Mouse (Mus musculus) E14TG2a.4 (cell line): ENCODE results near the gene Slco2b1.

ENCODE experiments used
- H3K27me3 ChIP-seq: 2 replicates; pipeline ENCODE4 v1.6.1; 2014; ENCODE audit warnings: low read length, control low read depth; ENCODE audit not compliant: insufficient read depth
- H3K36me3 ChIP-seq: 2 replicates; pipeline ENCODE4 v1.6.1; 2014; ENCODE audit warnings: low read length, control low read depth; ENCODE audit not compliant: insufficient read depth
- H3K4me1 ChIP-seq: replicated peaks from 2 replicates; pipeline ENCODE4 v1.6.1; 2014; ENCODE audit warnings: low read depth, low read length, control low read depth
- H3K4me3 ChIP-seq: replicated peaks from 2 replicates; pipeline ENCODE4 v1.5.1; 2014; ENCODE audit warnings: mild to moderate bottlenecking, low read length
- H3K9me3 ChIP-seq: 2 replicates; pipeline ENCODE4 v1.6.1; 2014; ENCODE audit warnings: low read length, control low read depth
- CTCF ChIP-seq: conservative IDR thresholded peaks from 2 replicates; pipeline ENCODE4 v1.5.1; 2014; ENCODE audit warnings: low read length
- NANOG ChIP-seq: IDR thresholded peaks from 2 replicates; pipeline ENCODE4 v1.6.1; 2014; ENCODE audit warnings: borderline replicate concordance, low read length, mixed read lengths
- POU5F1 ChIP-seq: IDR thresholded peaks from 2 replicates; pipeline ENCODE4 v1.6.1; 2014; ENCODE audit warnings: low read length, borderline replicate concordance

Slco2b1 gene

DNA sequence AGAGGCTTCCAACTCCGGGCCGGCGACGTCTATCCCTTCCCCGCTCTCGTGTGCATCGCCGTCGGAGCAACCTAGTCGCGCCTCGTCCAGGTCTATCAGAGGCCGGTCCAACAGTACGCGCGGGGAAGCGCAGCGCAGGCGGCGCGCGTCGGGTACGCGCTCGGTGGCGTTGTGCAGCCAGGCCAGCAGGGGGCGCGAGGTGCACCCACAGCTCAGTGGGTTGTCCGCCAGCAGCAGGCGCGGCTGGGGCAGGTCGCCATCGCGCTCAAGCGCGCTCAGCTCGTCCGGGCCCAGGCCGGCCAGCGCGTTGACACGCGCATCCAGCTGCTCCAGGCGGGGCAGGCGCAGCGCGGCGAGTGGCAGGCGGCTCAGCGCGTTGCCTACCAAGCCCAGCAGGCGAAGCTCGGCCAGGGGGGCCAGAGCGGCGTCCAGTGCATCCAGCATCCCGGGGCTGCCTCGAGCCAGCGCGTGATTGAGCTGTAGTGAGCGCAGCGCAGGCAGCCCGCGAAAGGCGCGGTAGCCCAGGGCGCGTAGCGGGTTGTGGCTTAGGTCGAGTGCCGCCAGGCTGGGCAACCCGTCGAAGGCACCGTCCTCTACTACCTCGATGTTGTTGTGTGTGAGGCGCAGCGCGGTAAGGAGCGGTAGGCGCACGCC is 85.3 kb downstream of the Slco2b1 start:
- H3K4me1 ChIP-seq = peaks cover 15% of the 10 kb centered on the region
- no peaks in the 10 kb centered on the region for H3K36me3 ChIP-seq
- peaks cover 97% of the 10 kb centered on the region for H3K27me3 ChIP-seq
- TF ChIP-seq CTCF = no peak
- peak overlapping the region; percentile 80 for H3K4me3 ChIP-seq
- no peaks in the 10 kb centered on the region for H3K9me3 ChIP-seq

DNA sequence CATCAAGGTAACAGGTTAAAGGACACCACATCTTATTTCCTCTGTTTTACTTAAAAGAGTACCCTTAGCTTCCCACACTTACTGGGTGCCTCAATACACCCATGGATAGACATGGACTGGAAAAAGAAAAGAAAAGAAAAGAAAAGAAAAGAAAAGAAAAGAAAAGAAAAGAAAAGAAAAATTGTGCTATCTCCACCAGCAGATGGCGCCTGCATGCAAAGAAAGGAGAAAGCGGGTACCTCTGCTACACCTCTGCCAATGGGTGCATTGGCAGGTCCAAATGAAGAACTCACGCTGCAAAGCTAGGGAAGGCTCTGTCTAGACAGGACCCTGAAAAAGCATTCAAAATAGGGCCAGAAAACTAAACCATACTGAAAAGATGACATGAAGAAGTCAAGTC is 92.3 kb downstream of the Slco2b1 start:
- Histone ChIP-seq H3K4me3 (no peak overlapping the region), H3K27me3 (peaks cover 61% of the 10 kb centered on the region), H3K4me1 (no peaks in the 10 kb centered on the region), H3K36me3 (no peaks in the 10 kb centered on the region), H3K9me3 (0 out of 2 replicates have a peak, but pooled peaks cover 6% of the 10 kb centered on the region)
- TF ChIP-seq NANOG = no peak
- peak; percentile 24 for TF ChIP-seq CTCF
- no peak for TF ChIP-seq POU5F1

DNA sequence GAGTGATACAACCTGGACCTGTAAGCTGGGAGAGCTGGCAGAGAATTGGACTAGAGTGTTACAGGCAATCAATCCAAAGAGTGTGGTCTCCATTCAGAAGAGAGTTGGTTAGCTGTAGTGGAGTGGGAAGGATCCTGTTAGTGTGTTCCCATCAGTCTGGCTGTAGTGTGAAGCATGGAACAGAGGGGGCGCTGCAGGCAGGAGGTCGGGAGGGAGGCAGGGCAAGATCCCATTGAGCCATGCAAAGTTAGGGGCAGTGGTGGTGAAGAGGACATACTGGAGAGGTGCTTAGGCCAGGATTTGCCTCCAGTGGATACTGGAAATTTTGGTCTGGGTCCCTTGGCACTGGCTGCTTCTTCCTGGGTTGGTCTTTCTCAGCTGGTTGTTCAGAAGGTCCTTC is 92.9 kb downstream of the Slco2b1 start:
- no peak for TF ChIP-seq POU5F1
- TF ChIP-seq CTCF = peak; percentile 31
- H3K9me3 ChIP-seq = 0 out of 2 replicates have a peak, but pooled peaks cover 6% of the 10 kb centered on the region
- H3K36me3 ChIP-seq = no peaks in the 10 kb centered on the region
- H3K27me3 ChIP-seq = peaks cover 55% of the 10 kb centered on the region
- H3K4me1 ChIP-seq = no peaks in the 10 kb centered on the region
- no peak overlapping the region for H3K4me3 ChIP-seq
